Mouse (Mus musculus): Measurements from ENCODE around the gene Gpr1. TPM values are rescaled to one million over a fixed set of nuclear protein-coding genes. Genes with fewer than 3 reads are reported as not detected.

Gpr1 gene
- polyA plus RNA-seq, 1 experiment from 2014 or later: 0.08 TPM

- no peaks in the 10 kb centered on the region for H3K27me3 ChIP-seq (ENCODE audit: control insufficient read depth, insufficient read depth, low read length)
- no peak overlapping the region for H3K4me2 ChIP-seq (replicated peaks; ENCODE audit: low read depth, low read length)
- H3K9ac ChIP-seq (ENCODE audit: low read depth, low read length): no peak overlapping the region
- H3K36me3 ChIP-seq (ENCODE audit: control insufficient read depth, insufficient read depth, low read length): no peaks in the 10 kb centered on the region
- no peaks in the 10 kb centered on the region for H3K9me3 ChIP-seq (ENCODE audit: control insufficient read depth, low read length)
- H3K27ac ChIP-seq (ENCODE audit: low read depth, low read length): no peak overlapping the region
- DNase-seq (ENCODE audit: low spot score) (no peak), ATAC-seq (ENCODE audit: low FRiP score) (no peak)
- H3K4me1 ChIP-seq (replicated peaks; ENCODE audit: control insufficient read depth, insufficient read depth, low read length): no peaks in the 10 kb centered on the region
- 93% methylated on average over 8 of the region's 8 CpGs for WGBS
- H3K4me3 ChIP-seq (ENCODE audit: low read depth, low read length): no peak overlapping the region
These were observed 25.4 kb upstream of the Gpr1 start for GRCm38 (mm10) chr1:63239751-63240150.

- Histone ChIP-seq H3K9me3 (ENCODE audit: control insufficient read depth, low read length) (no peaks in the 10 kb centered on the region), H3K4me2 (replicated peaks; ENCODE audit: low read depth, low read length) (no peak overlapping the region), H3K9ac (ENCODE audit: low read depth, low read length) (no peak overlapping the region), H3K27ac (ENCODE audit: low read depth, low read length) (no peak overlapping the region), H3K27me3 (ENCODE audit: control insufficient read depth, insufficient read depth, low read length) (no peaks in the 10 kb centered on the region), H3K36me3 (ENCODE audit: control insufficient read depth, insufficient read depth, low read length) (no peaks in the 10 kb centered on the region), H3K4me3 (ENCODE audit: low read depth, low read length) (no peak overlapping the region), H3K4me1 (replicated peaks; ENCODE audit: control insufficient read depth, insufficient read depth, low read length) (no peaks in the 10 kb centered on the region)
- 53% methylated on average over 4 of the region's 4 CpGs for WGBS
- ATAC-seq (ENCODE audit: low FRiP score): no peak
- DNase-seq (ENCODE audit: low spot score): no peak
These were observed 25.0 kb upstream of the Gpr1 start for GRCm38 (mm10) chr1:63239305-63239704.

DNA sequence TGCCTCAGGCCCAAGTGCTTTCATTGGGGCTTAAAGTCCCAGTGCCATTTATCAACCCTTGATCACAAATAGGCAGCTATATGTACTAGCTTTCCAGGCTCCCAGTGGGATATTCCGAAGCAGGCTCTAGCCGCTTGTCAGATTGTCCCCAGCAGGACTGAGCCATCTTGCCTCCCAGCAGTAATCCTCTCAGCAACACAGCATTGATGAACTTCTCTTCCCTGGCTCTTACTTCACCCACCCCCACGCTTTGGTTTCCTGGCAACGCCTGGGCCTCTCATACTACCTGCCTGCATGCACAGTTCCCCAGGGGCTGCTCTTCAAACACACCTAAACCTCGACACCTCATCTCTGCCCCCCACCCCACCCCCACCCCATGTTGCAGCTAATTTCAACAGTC lies 23.0 kb upstream of the Gpr1 start:
- H3K27ac ChIP-seq (ENCODE audit: low read depth, low read length): no peak overlapping the region
- WGBS: 26% methylated on average over 5 of the region's 5 CpGs
- H3K9ac ChIP-seq (ENCODE audit: low read depth, low read length): no peak overlapping the region
- no peaks in the 10 kb centered on the region for H3K36me3 ChIP-seq (ENCODE audit: control insufficient read depth, insufficient read depth, low read length)
- no peaks in the 10 kb centered on the region for H3K9me3 ChIP-seq (ENCODE audit: control insufficient read depth, low read length)
- no peaks in the 10 kb centered on the region for H3K27me3 ChIP-seq (ENCODE audit: control insufficient read depth, insufficient read depth, low read length)
- no peaks in the 10 kb centered on the region for H3K4me1 ChIP-seq (replicated peaks; ENCODE audit: control insufficient read depth, insufficient read depth, low read length)
- no peak for ATAC-seq (ENCODE audit: low FRiP score)
- H3K4me3 ChIP-seq (ENCODE audit: low read depth, low read length): no peak overlapping the region
- H3K4me2 ChIP-seq (replicated peaks; ENCODE audit: low read depth, low read length): no peak overlapping the region
- no peak for DNase-seq (ENCODE audit: low spot score)

DNA sequence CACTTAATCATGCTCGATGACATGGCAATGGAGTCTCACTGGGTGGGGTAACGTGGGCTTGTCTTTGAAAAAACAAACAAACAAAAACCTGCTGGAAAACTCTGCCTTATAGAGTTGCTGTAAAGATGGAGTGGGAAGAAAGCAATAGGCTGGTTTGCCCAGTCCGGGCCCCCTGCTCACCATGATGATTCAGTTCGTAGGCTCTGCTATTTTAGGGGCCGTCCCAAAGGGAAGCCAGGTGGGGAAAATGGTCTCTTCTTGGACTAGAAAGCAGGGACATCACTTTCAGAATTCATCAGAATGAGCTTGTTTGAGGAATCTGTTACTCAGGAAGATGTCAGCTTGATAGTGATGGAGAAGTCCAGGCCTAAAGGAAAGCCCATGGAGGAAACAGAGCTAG lies 12.9 kb upstream of the Gpr1 start:
- Histone ChIP-seq H3K4me3 (ENCODE audit: low read depth, low read length) (no peak overlapping the region), H3K27ac (ENCODE audit: low read depth, low read length) (no peak overlapping the region), H3K9me3 (ENCODE audit: control insufficient read depth, low read length) (no peaks in the 10 kb centered on the region), H3K9ac (ENCODE audit: low read depth, low read length) (no peak overlapping the region), H3K4me2 (replicated peaks; ENCODE audit: low read depth, low read length) (no peak overlapping the region), H3K36me3 (ENCODE audit: control insufficient read depth, insufficient read depth, low read length) (no peaks in the 10 kb centered on the region), H3K27me3 (ENCODE audit: control insufficient read depth, insufficient read depth, low read length) (no peaks in the 10 kb centered on the region), H3K4me1 (replicated peaks; ENCODE audit: control insufficient read depth, insufficient read depth, low read length) (no peaks in the 10 kb centered on the region)
- ATAC-seq (ENCODE audit: low FRiP score) (no peak), DNase-seq (ENCODE audit: low spot score) (no peak)
- 64% methylated on average over 5 of the region's 5 CpGs for WGBS

- 4% methylated on average over 7 of the region's 7 CpGs for WGBS
- H3K4me1 ChIP-seq (replicated peaks; ENCODE audit: control insufficient read depth, insufficient read depth, low read length): no peaks in the 10 kb centered on the region
- DNase-seq (ENCODE audit: low spot score): peak; percentile 34
- no peak overlapping the region for H3K27ac ChIP-seq (ENCODE audit: low read depth, low read length)
- H3K9me3 ChIP-seq (ENCODE audit: control insufficient read depth, low read length): no peaks in the 10 kb centered on the region
- no peak overlapping the region for H3K9ac ChIP-seq (ENCODE audit: low read depth, low read length)
- H3K4me2 ChIP-seq (replicated peaks; ENCODE audit: low read depth, low read length): no peak overlapping the region
- H3K36me3 ChIP-seq (ENCODE audit: control insufficient read depth, insufficient read depth, low read length): no peaks in the 10 kb centered on the region
- H3K27me3 ChIP-seq (ENCODE audit: control insufficient read depth, insufficient read depth, low read length): no peaks in the 10 kb centered on the region
- no peak for ATAC-seq (ENCODE audit: low FRiP score)
- H3K4me3 ChIP-seq (ENCODE audit: low read depth, low read length): no peak overlapping the region
These were observed 11.5 kb upstream of the Gpr1 start for GRCm38 (mm10) chr1:63225890-63226289.

GRCm38 (mm10) chr1:63225009-63225408 lies 10.7 kb upstream of the Gpr1 start:
- ATAC-seq (ENCODE audit: low FRiP score) (no peak), DNase-seq (ENCODE audit: low spot score) (no peak)
- H3K27ac ChIP-seq (ENCODE audit: low read depth, low read length): no peak overlapping the region
- no peak overlapping the region for H3K4me3 ChIP-seq (ENCODE audit: low read depth, low read length)
- H3K9me3 ChIP-seq (ENCODE audit: control insufficient read depth, low read length): no peaks in the 10 kb centered on the region
- no peaks in the 10 kb centered on the region for H3K36me3 ChIP-seq (ENCODE audit: control insufficient read depth, insufficient read depth, low read length)
- H3K27me3 ChIP-seq (ENCODE audit: control insufficient read depth, insufficient read depth, low read length): no peaks in the 10 kb centered on the region
- no peak overlapping the region for H3K4me2 ChIP-seq (replicated peaks; ENCODE audit: low read depth, low read length)
- H3K4me1 ChIP-seq (replicated peaks; ENCODE audit: control insufficient read depth, insufficient read depth, low read length): no peaks in the 10 kb centered on the region
- 84% methylated on average over 4 of the region's 4 CpGs for WGBS
- no peak overlapping the region for H3K9ac ChIP-seq (ENCODE audit: low read depth, low read length)

- Histone ChIP-seq H3K27me3 (ENCODE audit: control insufficient read depth, insufficient read depth, low read length) (no peaks in the 10 kb centered on the region), H3K27ac (ENCODE audit: low read depth, low read length) (no peak overlapping the region), H3K4me1 (replicated peaks; ENCODE audit: control insufficient read depth, insufficient read depth, low read length) (no peaks in the 10 kb centered on the region), H3K4me3 (ENCODE audit: low read depth, low read length) (no peak overlapping the region), H3K4me2 (replicated peaks; ENCODE audit: low read depth, low read length) (no peak overlapping the region), H3K36me3 (ENCODE audit: control insufficient read depth, insufficient read depth, low read length) (no peaks in the 10 kb centered on the region), H3K9ac (ENCODE audit: low read depth, low read length) (no peak overlapping the region), H3K9me3 (ENCODE audit: control insufficient read depth, low read length) (no peaks in the 10 kb centered on the region)
- ATAC-seq (ENCODE audit: low FRiP score) (no peak), DNase-seq (ENCODE audit: low spot score) (no peak)
- 95% methylated on average over 4 of the region's 4 CpGs for WGBS
These were observed 4.9 kb upstream of the Gpr1 start for GRCm38 (mm10) chr1:63219277-63219676.

DNA sequence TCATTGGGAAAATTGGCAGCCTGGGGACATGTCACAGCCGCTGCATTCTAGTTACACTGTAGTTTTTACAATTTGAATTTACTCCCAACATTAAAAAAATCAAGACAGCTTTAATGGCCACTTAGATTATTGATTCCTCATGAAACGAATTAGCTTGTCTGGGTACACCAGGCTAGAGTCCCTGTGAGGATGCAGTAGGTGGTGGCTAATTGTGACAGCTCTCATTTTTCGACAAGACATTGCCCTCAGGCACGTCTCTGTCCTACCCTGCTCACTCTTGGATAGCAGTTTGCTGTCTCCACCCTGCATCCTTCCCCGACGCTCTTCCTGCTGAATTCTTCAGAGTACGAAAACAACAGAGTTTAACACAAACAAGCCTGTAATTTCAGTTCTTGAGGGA lies 288 bp upstream of the Gpr1 start:
- DNase-seq (ENCODE audit: low spot score) (no peak), ATAC-seq (ENCODE audit: low FRiP score) (no peak)
- Histone ChIP-seq H3K9me3 (ENCODE audit: control insufficient read depth, low read length) (no peaks in the 10 kb centered on the region), H3K9ac (ENCODE audit: low read depth, low read length) (no peak overlapping the region), H3K4me1 (replicated peaks; ENCODE audit: control insufficient read depth, insufficient read depth, low read length) (no peaks in the 10 kb centered on the region; the same call in 1 of the 2 replicates), H3K4me3 (ENCODE audit: low read depth, low read length) (no peak overlapping the region), H3K4me2 (replicated peaks; ENCODE audit: low read depth, low read length) (no peak overlapping the region), H3K27me3 (ENCODE audit: control insufficient read depth, insufficient read depth, low read length) (no peaks in the 10 kb centered on the region), H3K36me3 (ENCODE audit: control insufficient read depth, insufficient read depth, low read length) (no peaks in the 10 kb centered on the region), H3K27ac (ENCODE audit: low read depth, low read length) (no peak overlapping the region)
- WGBS: 52% methylated on average over 7 of the region's 7 CpGs

DNA sequence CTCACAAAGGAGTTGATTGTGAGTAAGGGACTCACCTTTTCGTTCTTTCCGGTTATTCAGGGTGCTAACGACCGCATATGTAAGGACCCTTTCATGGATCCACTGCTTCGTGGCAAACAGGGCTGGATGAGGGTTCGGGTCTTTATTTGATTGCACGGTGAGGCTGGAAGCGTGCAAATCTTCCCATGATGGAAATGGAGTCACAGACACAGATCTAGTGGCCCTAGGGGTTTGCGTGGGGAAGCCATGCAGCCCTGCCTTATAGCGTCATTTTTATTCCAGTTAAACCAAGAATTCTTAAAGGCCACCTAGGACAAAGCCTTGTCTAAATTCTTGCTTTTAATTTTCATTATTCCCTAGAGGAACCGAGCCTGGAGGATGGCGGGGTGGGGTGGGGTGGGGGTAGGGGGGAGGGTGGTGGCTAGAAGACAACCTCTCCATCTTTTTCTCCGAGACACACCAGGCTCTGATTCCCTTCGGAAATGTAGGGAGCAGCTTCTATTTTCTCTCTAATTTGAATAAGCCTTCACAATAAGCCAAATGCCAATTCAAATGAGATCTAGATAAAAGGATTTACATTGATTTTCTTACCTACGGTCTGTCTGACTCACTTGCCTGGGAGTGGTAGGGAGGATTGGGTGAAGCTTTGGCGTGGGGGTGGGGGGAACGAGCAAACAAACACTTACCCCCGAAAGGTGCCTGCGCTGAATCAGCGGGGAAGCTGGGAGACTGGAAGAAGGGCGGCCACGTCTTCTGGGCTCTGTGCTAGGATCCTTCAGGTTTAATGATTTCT lies 669 bp downstream of the Gpr1 start:
- peak overlapping the region; percentile 24 for H3K4me2 ChIP-seq (replicated peaks; ENCODE audit: low read depth, low read length)
- H3K27me3 ChIP-seq (ENCODE audit: control insufficient read depth, insufficient read depth, low read length): no peaks in the 10 kb centered on the region
- peak overlapping the region; percentile 42; the same call in 1 of the 2 replicates for H3K9ac ChIP-seq (ENCODE audit: low read depth, low read length)
- H3K27ac ChIP-seq (ENCODE audit: low read depth, low read length): peak overlapping the region; percentile 8; the same call in 1 of the 2 replicates
- peak; percentile 54 for ATAC-seq (ENCODE audit: low FRiP score)
- peak; percentile 41 for DNase-seq (ENCODE audit: low spot score)
- no peaks in the 10 kb centered on the region for H3K9me3 ChIP-seq (ENCODE audit: control insufficient read depth, low read length)
- H3K36me3 ChIP-seq (ENCODE audit: control insufficient read depth, insufficient read depth, low read length): no peaks in the 10 kb centered on the region
- H3K4me1 ChIP-seq (replicated peaks; ENCODE audit: control insufficient read depth, insufficient read depth, low read length): no peaks in the 10 kb centered on the region; the same call in 1 of the 2 replicates
- WGBS: 21% methylated on average over 22 of the region's 22 CpGs
- H3K4me3 ChIP-seq (ENCODE audit: low read depth, low read length): no peak overlapping the region

Measured in hindbrain, embryonic 11.5 days (tissue).